Mouse (Mus musculus) hindbrain, embryonic 14.5 days (tissue): ENCODE measurements around the gene Jarid2. TPM values are rescaled to one million over a fixed set of nuclear protein-coding genes. Genes with fewer than 3 reads are reported as not detected.
"Not testable (repeated sequence)": the region's sequence is repeated elsewhere in the genome, so short reads cannot be mapped to it uniquely, and the experiment has no call there.

Source experiments
- ATAC-seq: fragments of 200-750 bp; cut with Nextera tagmentation; 2 replicates; pipeline ENCODE4 v1.8.0; 2017; ENCODE audit warnings: moderate number of reproducible peaks, mild to moderate bottlenecking, moderate TSS enrichment, moderate library complexity; ENCODE audit not compliant: low FRiP score
- DNase-seq: peaks from one replicate; pipeline ENCODE4 v3.0.0-alpha.2; 2015; ENCODE audit warnings: low spot score
- H3K27ac ChIP-seq: fragments of 300-500 bp; sonication (generic); 2 replicates; pipeline ENCODE4 v1.5.1; 2014; ENCODE audit warnings: mild to moderate bottlenecking, moderate library complexity
- H3K27me3 ChIP-seq: fragments of 300-500 bp; sonication (generic); 2 replicates; pipeline ENCODE4 v1.6.1; 2014; ENCODE audit warnings: mild to moderate bottlenecking, low read length, mixed read lengths; ENCODE audit not compliant: control insufficient read depth, insufficient read depth
- H3K36me3 ChIP-seq: fragments of 300-500 bp; sonication (generic); replicated peaks from 2 replicates; pipeline ENCODE4 v1.6.1; 2014; ENCODE audit not compliant: control insufficient read depth, insufficient read depth
- H3K4me1 ChIP-seq: fragments of 300-500 bp; sonication (generic); replicated peaks from 2 replicates; pipeline ENCODE4 v1.6.1; 2014; ENCODE audit warnings: antibody characterized with exemption, low read length, mixed read lengths; ENCODE audit not compliant: control insufficient read depth, insufficient read depth
- H3K4me2 ChIP-seq: fragments of 300-500 bp; sonication (generic); replicated peaks from 2 replicates; pipeline ENCODE4 v1.6.1; 2014; ENCODE audit warnings: mild to moderate bottlenecking, moderate library complexity
- H3K4me3 ChIP-seq: fragments of 300-500 bp; sonication (generic); replicated peaks from 2 replicates; pipeline ENCODE4 v1.5.1; 2014; ENCODE audit warnings: mild to moderate bottlenecking, low read length
- H3K9ac ChIP-seq: fragments of 300-500 bp; sonication (generic); 2 replicates; pipeline ENCODE4 v1.6.1; 2014
- H3K9me3 ChIP-seq: fragments of 300-500 bp; sonication (generic); 2 replicates; pipeline ENCODE4 v1.6.1; 2016; ENCODE audit warnings: low read length; ENCODE audit not compliant: control insufficient read depth
- WGBS: fragments of 180-500 bp; shearing (Covaris S2); extraction: QIAGEN DNeasy Blood & Tissue Kit; methylation state at CpG from one replicate; pipeline ENCODE4 v1.1.7; 2014; 5-methylcytosine and 5-hydroxymethylcytosine counted together
- polyA plus RNA-seq: library from polyadenylated mRNA; unstranded; fragments of >200 nt; fragmentation: Nextera tagmentation; extraction: Ambion mirVana; gene quantifications from 2 replicates; pipeline ENCODE4 v1.2.1, GENCODE M21; 2014

The Jarid2 gene
- polyA plus RNA-seq, 1 experiment from 2014 or later = 27.2 TPM

- not testable (repeated sequence) for H3K4me1 ChIP-seq
- WGBS = 93% methylated on average over 9 of the region's 9 CpGs
Measured at GRCm38 (mm10) chr13:44723522-44723921, 5.8 kb upstream of the Jarid2 start.

GRCm38 (mm10) chr13:44728145-44728880 is 961 bp upstream of the Jarid2 start:
- Histone ChIP-seq H3K27me3 (no peaks in the 10 kb centered on the region), H3K27ac (no peak overlapping the region), H3K4me2 (no peak overlapping the region), H3K36me3 (no peaks in the 10 kb centered on the region), H3K4me1 (peaks cover 6% of the 10 kb centered on the region), H3K9me3 (no peaks in the 10 kb centered on the region), H3K4me3 (no peak overlapping the region), H3K9ac (no peak overlapping the region)
- 34% methylated on average over 1 of the region's 1 CpGs for WGBS
- no peak for DNase-seq
- ATAC-seq = no peak

More at GRCm38 (mm10) chr13:44723522-44723921, 5.8 kb upstream of the Jarid2 start:
- not testable (repeated sequence) for H3K4me2 ChIP-seq, H3K36me3 ChIP-seq, H3K27me3 ChIP-seq, ATAC-seq, H3K27ac ChIP-seq, H3K9ac ChIP-seq, H3K9me3 ChIP-seq, DNase-seq, H3K4me3 ChIP-seq

- H3K36me3 ChIP-seq = no peaks in the 10 kb centered on the region
- peak overlapping the region; percentile 96 for H3K4me2 ChIP-seq
- H3K27me3 ChIP-seq = no peaks in the 10 kb centered on the region
- ATAC-seq = peak; percentile 97
- H3K4me1 ChIP-seq = peaks cover 19% of the 10 kb centered on the region
- H3K9me3 ChIP-seq = no peaks in the 10 kb centered on the region
- DNase-seq = peak; percentile 99
- peak overlapping the region; percentile 66 for H3K4me3 ChIP-seq
- peak overlapping the region; percentile 99 for H3K27ac ChIP-seq
- 1% methylated on average over 67 of the region's 87 CpGs for WGBS
- peak overlapping the region; percentile 88 for H3K9ac ChIP-seq
Measured at GRCm38 (mm10) chr13:44730146-44730864, 1.0 kb downstream of the Jarid2 start.

- Histone ChIP-seq H3K4me2 (peak overlapping the region; percentile 70), H3K4me1 (peaks cover 26% of the 10 kb centered on the region), H3K27me3 (no peaks in the 10 kb centered on the region), H3K9me3 (no peaks in the 10 kb centered on the region), H3K36me3 (no peaks in the 10 kb centered on the region), H3K27ac (peak overlapping the region; percentile 99), H3K9ac (peak overlapping the region; percentile 88), H3K4me3 (peak overlapping the region; percentile 66)
- peak; percentile 84 for DNase-seq
- ATAC-seq = peak; percentile 85
- WGBS = 0% methylated on average over 29 of the region's 41 CpGs
Measured at GRCm38 (mm10) chr13:44730939-44731551, 1.8 kb downstream of the Jarid2 start.

- Histone ChIP-seq H3K4me2 (peak overlapping the region; percentile 70), H3K4me3 (peak overlapping the region; percentile 66), H3K9me3 (no peaks in the 10 kb centered on the region), H3K27me3 (no peaks in the 10 kb centered on the region), H3K27ac (no peak overlapping the region; the same call in 1 of the 2 replicates), H3K4me1 (peaks cover 27% of the 10 kb centered on the region), H3K36me3 (no peaks in the 10 kb centered on the region), H3K9ac (peak overlapping the region; percentile 88)
- WGBS = under 1% methylated on average over 16 of the region's 16 CpGs
- DNase-seq (peak; percentile 45), ATAC-seq (no peak)
Measured at GRCm38 (mm10) chr13:44731727-44732441, 2.6 kb downstream of the Jarid2 start.

GRCm38 (mm10) chr13:44732442-44732974 is 3.2 kb downstream of the Jarid2 start:
- ATAC-seq (no peak), DNase-seq (no peak)
- under 1% methylated on average over 7 of the region's 7 CpGs for WGBS
- Histone ChIP-seq H3K9ac (peak overlapping the region; percentile 88), H3K4me3 (peak overlapping the region; percentile 66), H3K9me3 (no peaks in the 10 kb centered on the region), H3K4me1 (peaks cover 31% of the 10 kb centered on the region), H3K36me3 (no peaks in the 10 kb centered on the region), H3K27me3 (no peaks in the 10 kb centered on the region), H3K27ac (peak overlapping the region; percentile 74; the same call in 1 of the 2 replicates), H3K4me2 (peak overlapping the region; percentile 70)

GRCm38 (mm10) chr13:44733036-44733372 is 3.7 kb downstream of the Jarid2 start:
- Histone ChIP-seq H3K4me2 (peak overlapping the region; percentile 70), H3K36me3 (no peaks in the 10 kb centered on the region), H3K27me3 (no peaks in the 10 kb centered on the region), H3K27ac (peak overlapping the region; percentile 74), H3K9ac (peak overlapping the region; percentile 88), H3K9me3 (no peaks in the 10 kb centered on the region), H3K4me1 (peaks cover 31% of the 10 kb centered on the region), H3K4me3 (peak overlapping the region; percentile 66)
- ATAC-seq (no peak), DNase-seq (peak; percentile 48)
- WGBS = under 1% methylated on average over 13 of the region's 13 CpGs

- DNase-seq (peak; percentile 72), ATAC-seq (peak; percentile 13; the same call in 1 of the 2 replicates)
- Histone ChIP-seq H3K27ac (peak overlapping the region; percentile 74), H3K9me3 (no peaks in the 10 kb centered on the region), H3K4me1 (peaks cover 31% of the 10 kb centered on the region), H3K4me2 (peak overlapping the region; percentile 70), H3K27me3 (no peaks in the 10 kb centered on the region), H3K9ac (peak overlapping the region; percentile 88), H3K4me3 (peak overlapping the region; percentile 66), H3K36me3 (no peaks in the 10 kb centered on the region)
- WGBS = under 1% methylated on average over 60 of the region's 71 CpGs
Measured at GRCm38 (mm10) chr13:44733373-44734111, 4.3 kb downstream of the Jarid2 start.
